Mouse (Mus musculus): ENCODE measurements at regions not wholly inside any gene's neighbourhood (a gene's known extent, or its start where the extent isn't known, plus 50 kb on each side); places are given as distances from the start of the nearest gene placed in this dataset.

DNA sequence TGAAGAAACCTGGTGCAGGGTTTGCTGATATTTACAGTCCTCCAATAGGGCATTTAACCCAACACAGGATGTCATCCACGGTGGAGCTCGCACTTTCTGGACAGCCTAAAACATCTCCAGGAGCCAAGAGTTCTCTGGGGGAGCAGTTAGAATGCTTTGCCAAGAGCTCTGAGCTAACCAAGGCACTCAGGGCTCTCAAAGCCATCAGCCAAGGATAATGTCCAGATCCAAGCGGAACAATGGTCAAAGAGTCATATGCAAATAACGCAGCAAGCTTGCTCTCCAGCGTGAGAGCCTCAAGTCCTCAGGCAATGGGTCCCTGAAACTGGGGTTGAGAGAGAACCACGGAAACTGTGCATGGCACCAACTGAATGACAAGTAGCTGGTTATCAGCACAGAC lies 96.8 kb upstream of the Rpl34 start:
- DNase-seq (ENCODE audit: low spot score) (no peak), ATAC-seq (replicated peaks; ENCODE audit: insufficient number of reproducible peaks, low FRiP score, low TSS enrichment, low read depth) (no peak)
- Histone ChIP-seq H3K36me3 (replicated peaks; ENCODE audit: control insufficient read depth, insufficient read depth, low read depth, low read length) (no peaks in the 10 kb centered on the region), H3K4me3 (ENCODE audit: low read depth, low read length) (no peak overlapping the region), H3K4me1 (ENCODE audit: control insufficient read depth, insufficient read depth, low read length) (no peaks in the 10 kb centered on the region), H3K27ac (replicated peaks; ENCODE audit: low read depth, low read length) (no peak overlapping the region), H3K4me2 (ENCODE audit: low read depth, low read length) (no peak overlapping the region), H3K9ac (replicated peaks; ENCODE audit: low read length) (no peak overlapping the region), H3K9me3 (replicated peaks; ENCODE audit: control insufficient read depth, low read length) (no peaks in the 10 kb centered on the region), H3K27me3 (ENCODE audit: control insufficient read depth, insufficient read depth, low read length) (no peaks in the 10 kb centered on the region)
- 74% methylated on average over 6 of the region's 6 CpGs for WGBS

DNA sequence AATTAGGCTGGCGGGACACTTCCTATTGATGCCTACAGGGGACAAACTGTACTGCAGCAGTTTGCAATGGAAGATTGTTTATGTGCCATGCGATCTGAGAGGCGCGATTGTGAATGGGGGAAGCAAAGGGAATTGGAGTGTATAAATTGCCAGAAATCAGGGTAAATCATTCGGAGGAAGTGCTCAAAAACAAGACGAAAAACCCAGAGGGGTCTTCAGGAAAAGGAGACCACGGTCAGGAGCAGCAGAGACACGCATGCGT lies 89.6 kb upstream of the Rpl34 start:
- Histone ChIP-seq H3K4me1 (ENCODE audit: control insufficient read depth, insufficient read depth, low read length) (no peaks in the 10 kb centered on the region), H3K4me2 (ENCODE audit: low read depth, low read length) (no peak overlapping the region), H3K36me3 (replicated peaks; ENCODE audit: control insufficient read depth, insufficient read depth, low read depth, low read length) (no peaks in the 10 kb centered on the region), H3K9ac (replicated peaks; ENCODE audit: low read length) (no peak overlapping the region), H3K27ac (replicated peaks; ENCODE audit: low read depth, low read length) (no peak overlapping the region), H3K9me3 (replicated peaks; ENCODE audit: control insufficient read depth, low read length) (no peaks in the 10 kb centered on the region), H3K4me3 (ENCODE audit: low read depth, low read length) (no peak overlapping the region), H3K27me3 (ENCODE audit: control insufficient read depth, insufficient read depth, low read length) (no peaks in the 10 kb centered on the region)
- no peak for ATAC-seq (replicated peaks; ENCODE audit: insufficient number of reproducible peaks, low FRiP score, low TSS enrichment, low read depth)
- DNase-seq (ENCODE audit: low spot score): peak; percentile 26
- WGBS: 71% methylated on average over 9 of the region's 9 CpGs

DNA sequence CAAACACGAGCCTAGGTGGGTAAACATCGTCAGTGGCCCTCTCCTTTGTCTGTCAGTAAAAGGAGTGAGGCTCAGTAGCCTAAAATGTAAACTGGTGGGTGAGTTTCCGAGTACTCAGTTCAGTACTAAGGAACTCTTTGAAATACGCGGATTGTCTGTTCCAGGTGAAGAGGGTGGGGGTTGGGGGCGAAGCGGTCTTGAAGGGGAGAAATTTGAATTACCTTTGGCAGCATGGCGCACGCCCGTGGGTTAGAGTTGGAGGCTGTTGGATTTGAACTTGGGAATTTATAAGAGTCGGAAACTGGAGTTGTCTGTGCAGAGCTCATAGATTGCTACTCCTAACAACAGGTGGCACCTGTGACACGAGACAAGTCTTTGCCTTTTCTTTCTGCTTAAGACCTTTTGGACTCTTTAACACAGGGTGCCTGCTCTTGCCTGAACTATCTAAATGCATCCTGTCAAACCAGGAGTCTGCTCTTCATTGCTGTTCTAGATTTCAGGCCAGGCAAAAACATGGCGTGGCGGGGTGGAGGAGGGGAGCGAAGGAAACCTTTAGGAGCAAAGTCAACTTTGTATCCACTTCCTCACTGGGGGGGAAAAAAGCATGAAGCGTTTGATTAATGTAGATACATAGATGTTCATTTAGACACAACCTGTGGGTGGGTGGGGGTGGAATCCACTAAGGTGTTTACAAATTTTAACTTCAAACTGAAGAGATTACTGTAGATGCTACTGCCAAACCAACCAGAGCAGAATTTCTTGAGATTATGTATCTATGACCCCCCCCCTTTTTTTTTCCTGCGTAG lies 89.0 kb upstream of the Rpl34 start:
- H3K27ac ChIP-seq (replicated peaks; ENCODE audit: low read depth, low read length): no peak overlapping the region
- DNase-seq (ENCODE audit: low spot score): peak; percentile 18

DNA sequence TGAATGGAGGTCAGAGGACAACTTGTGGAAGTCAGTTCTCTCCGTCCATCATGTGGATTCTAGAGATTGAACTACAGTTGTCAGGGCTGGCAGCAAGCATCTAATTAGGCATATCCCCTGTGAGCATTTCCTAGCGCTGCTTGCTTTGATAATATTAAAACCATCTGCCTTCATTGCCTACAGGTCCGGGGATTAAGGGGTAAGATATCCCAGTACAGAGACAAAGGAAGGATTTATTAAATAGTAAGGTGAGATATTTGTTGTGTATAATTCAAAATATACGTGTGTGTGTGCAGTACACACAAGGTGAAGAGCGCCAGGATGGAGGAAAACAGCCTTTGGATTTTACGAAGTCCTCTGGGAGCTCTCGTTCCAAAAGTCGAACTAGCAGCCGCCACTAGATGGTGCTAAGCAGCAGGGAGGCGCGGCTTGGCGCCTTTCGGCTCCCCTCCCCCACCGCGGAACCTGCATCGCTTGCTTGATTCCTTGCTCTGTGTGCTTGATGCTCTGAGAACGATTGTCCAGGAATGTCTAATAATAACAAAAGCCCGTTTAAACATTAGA lies 88.4 kb upstream of the Rpl34 start:
- Histone ChIP-seq H3K4me3 (ENCODE audit: low read depth, low read length) (0 out of 2 replicates have a peak overlapping the region, but pooled peaks have one; percentile 17), H3K9ac (replicated peaks; ENCODE audit: low read length) (peak overlapping the region; percentile 26; the same call in 1 of the 2 replicates), H3K9me3 (replicated peaks; ENCODE audit: control insufficient read depth, low read length) (no peaks in the 10 kb centered on the region), H3K4me2 (ENCODE audit: low read depth, low read length) (peak overlapping the region; percentile 37), H3K4me1 (ENCODE audit: control insufficient read depth, insufficient read depth, low read length) (no peaks in the 10 kb centered on the region), H3K27me3 (ENCODE audit: control insufficient read depth, insufficient read depth, low read length) (no peaks in the 10 kb centered on the region), H3K36me3 (replicated peaks; ENCODE audit: control insufficient read depth, insufficient read depth, low read depth, low read length) (no peaks in the 10 kb centered on the region), H3K27ac (replicated peaks; ENCODE audit: low read depth, low read length) (no peak overlapping the region)
- 1% methylated on average over 18 of the region's 18 CpGs for WGBS
- ATAC-seq (replicated peaks; ENCODE audit: insufficient number of reproducible peaks, low FRiP score, low TSS enrichment, low read depth): peak; percentile 47
- DNase-seq (ENCODE audit: low spot score): peak; percentile 98

More for the DNA sequence above, 89.0 kb upstream of the Rpl34 start:
- Histone ChIP-seq H3K36me3 (replicated peaks; ENCODE audit: control insufficient read depth, insufficient read depth, low read depth, low read length) (no peaks in the 10 kb centered on the region), H3K4me2 (ENCODE audit: low read depth, low read length) (peak overlapping the region; percentile 37), H3K4me3 (ENCODE audit: low read depth, low read length) (0 out of 2 replicates have a peak overlapping the region, but pooled peaks have one; percentile 17), H3K27me3 (ENCODE audit: control insufficient read depth, insufficient read depth, low read length) (no peaks in the 10 kb centered on the region), H3K9me3 (replicated peaks; ENCODE audit: control insufficient read depth, low read length) (no peaks in the 10 kb centered on the region), H3K9ac (replicated peaks; ENCODE audit: low read length) (peak overlapping the region; percentile 26; the same call in 1 of the 2 replicates), H3K4me1 (ENCODE audit: control insufficient read depth, insufficient read depth, low read length) (no peaks in the 10 kb centered on the region)
- 0 out of 2 replicates have a peak, but pooled peaks have one; percentile 26 for ATAC-seq (replicated peaks; ENCODE audit: insufficient number of reproducible peaks, low FRiP score, low TSS enrichment, low read depth)
- WGBS: 38% methylated on average over 17 of the region's 17 CpGs

DNA sequence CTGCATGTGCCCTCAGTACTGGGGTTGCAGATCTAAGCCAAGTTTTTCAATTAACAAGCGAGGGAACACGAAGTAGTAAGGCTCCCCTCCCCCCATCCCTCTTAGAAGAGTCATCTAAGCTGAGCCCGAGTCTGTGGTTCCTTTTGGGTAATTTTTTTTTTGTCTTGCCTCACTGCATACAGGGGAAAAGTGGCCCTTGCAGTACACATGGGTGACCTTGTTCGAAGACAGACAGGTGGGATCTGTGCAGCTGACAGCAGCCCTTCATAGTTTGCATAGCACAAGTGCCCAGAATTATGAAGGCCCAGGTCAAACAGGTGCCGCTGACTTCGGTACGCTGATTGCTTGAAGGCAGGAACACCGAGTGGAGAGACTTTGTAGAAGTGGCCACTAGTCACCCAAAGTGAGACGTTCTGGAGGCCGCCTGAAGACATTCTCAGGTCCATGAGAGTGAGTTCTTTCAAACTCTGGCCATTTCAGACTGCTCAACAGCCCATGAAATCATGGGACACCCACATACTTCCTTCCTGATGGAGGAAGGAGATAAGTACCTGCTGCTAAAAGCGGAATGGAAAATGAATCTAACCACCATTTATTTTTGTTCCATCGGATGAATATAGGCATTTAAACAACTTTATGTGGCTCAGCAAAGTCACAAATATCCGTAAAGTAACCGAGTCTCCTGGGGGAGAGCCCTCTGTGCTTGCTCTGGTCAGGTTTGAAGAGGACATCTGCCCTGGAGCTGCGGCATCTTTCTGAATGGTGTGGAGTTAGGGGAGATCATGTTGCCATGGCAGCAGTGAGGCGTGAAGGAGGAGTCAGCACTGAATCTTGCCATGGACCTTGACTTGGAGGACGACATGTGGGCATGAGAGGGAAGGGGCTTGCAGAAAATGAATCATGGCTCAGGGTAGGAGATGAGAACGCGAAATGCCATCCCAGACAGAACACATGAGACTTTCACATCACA lies 79.8 kb upstream of the Rpl34 start:
- H3K36me3 ChIP-seq (replicated peaks; ENCODE audit: control insufficient read depth, insufficient read depth, low read depth, low read length): no peaks in the 10 kb centered on the region
- ATAC-seq (replicated peaks; ENCODE audit: insufficient number of reproducible peaks, low FRiP score, low TSS enrichment, low read depth) (no peak), DNase-seq (ENCODE audit: low spot score) (no peak)
- no peak overlapping the region for H3K9ac ChIP-seq (replicated peaks; ENCODE audit: low read length)
- WGBS: 75% methylated on average over 19 of the region's 19 CpGs
- H3K9me3 ChIP-seq (replicated peaks; ENCODE audit: control insufficient read depth, low read length): no peaks in the 10 kb centered on the region
- no peaks in the 10 kb centered on the region for H3K4me1 ChIP-seq (ENCODE audit: control insufficient read depth, insufficient read depth, low read length)
- no peaks in the 10 kb centered on the region for H3K27me3 ChIP-seq (ENCODE audit: control insufficient read depth, insufficient read depth, low read length)
- no peak overlapping the region for H3K27ac ChIP-seq (replicated peaks; ENCODE audit: low read depth, low read length)
- H3K4me3 ChIP-seq (ENCODE audit: low read depth, low read length): no peak overlapping the region
- no peak overlapping the region for H3K4me2 ChIP-seq (ENCODE audit: low read depth, low read length)

DNA sequence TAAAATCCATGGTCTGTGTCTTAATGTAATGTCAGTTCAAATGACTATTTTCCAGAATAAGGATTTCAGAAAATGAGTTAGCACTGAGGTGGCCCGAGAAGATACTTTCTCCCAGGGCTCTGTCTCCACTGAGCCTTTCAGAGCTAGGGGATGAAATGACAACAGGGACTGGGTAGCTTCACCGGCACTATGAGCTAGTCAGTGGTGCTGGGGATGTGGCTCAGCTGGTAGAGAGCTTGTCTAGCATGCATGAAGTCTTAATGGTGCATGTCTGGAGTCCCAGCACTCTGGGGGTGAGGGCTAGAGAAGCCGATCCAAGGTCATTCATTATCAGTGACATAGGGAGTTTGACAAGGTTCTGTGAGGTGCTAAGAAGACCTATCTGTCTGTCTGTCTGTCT lies 75.1 kb upstream of the Rpl34 start:
- H3K9ac ChIP-seq (replicated peaks; ENCODE audit: low read length): no peak overlapping the region
- no peak overlapping the region for H3K27ac ChIP-seq (replicated peaks; ENCODE audit: low read depth, low read length)
- no peaks in the 10 kb centered on the region for H3K4me1 ChIP-seq (ENCODE audit: control insufficient read depth, insufficient read depth, low read length)
- WGBS: 89% methylated on average over 3 of the region's 3 CpGs
- ATAC-seq (replicated peaks; ENCODE audit: insufficient number of reproducible peaks, low FRiP score, low TSS enrichment, low read depth) (no peak), DNase-seq (ENCODE audit: low spot score) (no peak)
- H3K36me3 ChIP-seq (replicated peaks; ENCODE audit: control insufficient read depth, insufficient read depth, low read depth, low read length): no peaks in the 10 kb centered on the region
- H3K4me2 ChIP-seq (ENCODE audit: low read depth, low read length): no peak overlapping the region
- H3K27me3 ChIP-seq (ENCODE audit: control insufficient read depth, insufficient read depth, low read length): no peaks in the 10 kb centered on the region
- H3K9me3 ChIP-seq (replicated peaks; ENCODE audit: control insufficient read depth, low read length): no peaks in the 10 kb centered on the region
- no peak overlapping the region for H3K4me3 ChIP-seq (ENCODE audit: low read depth, low read length)

GRCm38 (mm10) chr3:130804327-130804662 lies 74.1 kb upstream of the Rpl34 start:
- Histone ChIP-seq H3K4me3 (ENCODE audit: low read depth, low read length) (no peak overlapping the region), H3K4me1 (ENCODE audit: control insufficient read depth, insufficient read depth, low read length) (no peaks in the 10 kb centered on the region), H3K27ac (replicated peaks; ENCODE audit: low read depth, low read length) (no peak overlapping the region), H3K4me2 (ENCODE audit: low read depth, low read length) (no peak overlapping the region), H3K9ac (replicated peaks; ENCODE audit: low read length) (no peak overlapping the region), H3K9me3 (replicated peaks; ENCODE audit: control insufficient read depth, low read length) (no peaks in the 10 kb centered on the region), H3K27me3 (ENCODE audit: control insufficient read depth, insufficient read depth, low read length) (no peaks in the 10 kb centered on the region), H3K36me3 (replicated peaks; ENCODE audit: control insufficient read depth, insufficient read depth, low read depth, low read length) (no peaks in the 10 kb centered on the region)
- WGBS: 47% methylated on average over 6 of the region's 6 CpGs
- ATAC-seq (replicated peaks; ENCODE audit: insufficient number of reproducible peaks, low FRiP score, low TSS enrichment, low read depth) (no peak), DNase-seq (ENCODE audit: low spot score) (no peak)
